17 mouse cellular contexts compared by ENCODE assay signal in the genomic region with DNA sequence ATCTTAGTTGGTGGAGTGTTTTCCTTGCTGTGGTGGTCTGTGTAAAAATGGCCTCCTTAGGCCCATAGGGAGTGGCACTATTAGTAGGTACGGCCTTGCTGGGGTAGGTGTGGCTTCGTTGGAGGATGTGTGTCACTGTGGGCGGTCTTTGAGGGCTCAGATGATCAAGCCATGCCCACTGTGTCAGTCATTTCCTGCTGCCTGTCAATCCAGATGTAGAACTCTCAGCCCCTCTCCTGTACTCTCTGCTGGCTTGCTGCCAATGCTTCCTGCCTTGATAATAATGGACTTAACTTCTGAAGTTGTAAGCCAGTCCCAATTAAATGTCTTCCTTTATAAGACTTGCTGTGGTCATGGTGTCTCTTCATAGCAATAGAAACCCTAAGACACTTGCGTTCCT. TPM values are rescaled to one million over a fixed set of nuclear protein-coding genes. Genes with fewer than 3 reads are reported as not detected.
DNase-seq lines count a peak whose midpoint lies in the region; ATAC-seq and TF ChIP-seq lines count a peak whose summit lies in the region.
"Had no signal": no experiment of that assay in that cellular context is flagged by ENCODE, and none has a peak within 500 bp of the region (broad histone marks: within the 10 kb centered on the region; RNA-seq: fewer than 3 reads in every experiment).

No protein-coding gene starts in this region.

- WGBS in embryonic facial prominence, embryonic 12.5 days, result 91% methylated on average over 4 of the region's 4 CpGs
- 93% methylated on average over 4 of the region's 4 CpGs for WGBS in embryonic facial prominence, embryonic 10.5 days
- 89% methylated on average over 4 of the region's 4 CpGs for WGBS in lung, embryonic 16.5 days

- no peak for TF ChIP-seq EP300 in MEL (IDR thresholded peaks at IDR 0.05; ENCODE audit: low read depth in 1 of 2, low read length in 2 of 2)

- H3K4me2 ChIP-seq in embryonic facial prominence, embryonic 12.5 days (replicated peaks), result no peak overlapping the region
- H3K4me2 ChIP-seq in lung, embryonic 16.5 days (ENCODE audit: low read depth, low read length), result no peak overlapping the region
- H3K4me2 ChIP-seq: forebrain, embryonic 13.5 days; heart, embryonic 12.5 days; hindbrain, embryonic 14.5 days had no signal

- H3K9me3 ChIP-seq in embryonic facial prominence, embryonic 12.5 days, result no peaks in the 10 kb centered on the region
- H3K9me3 ChIP-seq in embryonic facial prominence, embryonic 10.5 days, result 0 out of 2 replicates have a peak, but pooled peaks cover 3% of the 10 kb centered on the region
- H3K9me3 ChIP-seq in lung, embryonic 16.5 days (ENCODE audit: control insufficient read depth, low read length), result no peaks in the 10 kb centered on the region
- H3K9me3 ChIP-seq in MEL (replicated peaks; ENCODE audit: insufficient read depth, low read length), result no peaks in the 10 kb centered on the region
- H3K9me3 ChIP-seq: forebrain, embryonic 13.5 days had no signal

- no peaks in the 10 kb centered on the region for H3K4me1 ChIP-seq in embryonic facial prominence, embryonic 12.5 days
- no peaks in the 10 kb centered on the region; the same call in 1 of the 2 replicates for H3K4me1 ChIP-seq in embryonic facial prominence, embryonic 10.5 days
- H3K4me1 ChIP-seq in lung, embryonic 16.5 days (replicated peaks; ENCODE audit: control insufficient read depth, insufficient read depth, low read length), result no peaks in the 10 kb centered on the region
- no peaks in the 10 kb centered on the region for H3K4me1 ChIP-seq in MEL (ENCODE audit: control insufficient read depth in 1 of 2, insufficient read depth in 2 of 2, low read length in 2 of 2)
- H3K4me1 ChIP-seq: forebrain, embryonic 13.5 days had no signal

- H3K27ac ChIP-seq in embryonic facial prominence, embryonic 12.5 days, result no peak overlapping the region
- no peak overlapping the region for H3K27ac ChIP-seq in embryonic facial prominence, embryonic 10.5 days (replicated peaks)
- no peak overlapping the region for H3K27ac ChIP-seq in lung, embryonic 16.5 days (ENCODE audit: low read length)
- no peak overlapping the region for H3K27ac ChIP-seq in MEL (ENCODE audit: control insufficient read depth, low read depth, low read length)
- H3K27ac ChIP-seq: forebrain, embryonic 13.5 days; hindbrain, embryonic 10.5 days; hindbrain, embryonic 14.5 days had no signal

- H3K27me3 ChIP-seq in embryonic facial prominence, embryonic 12.5 days, result no peaks in the 10 kb centered on the region
- peaks cover 19% of the 10 kb centered on the region for H3K27me3 ChIP-seq in embryonic facial prominence, embryonic 10.5 days (replicated peaks; ENCODE audit: low read depth, poor library complexity, severe bottlenecking)
- no peaks in the 10 kb centered on the region for H3K27me3 ChIP-seq in lung, embryonic 16.5 days (ENCODE audit: control insufficient read depth, insufficient read depth, low read depth, low read length)
- H3K27me3 ChIP-seq in MEL (ENCODE audit: control insufficient read depth in 1 of 2, insufficient read depth in 2 of 2, low read length in 2 of 2), result 0 out of 4 replicates have a peak, but pooled peaks cover 0 to 2% of the 10 kb centered on the region in 2 experiments
- H3K27me3 ChIP-seq: forebrain, embryonic 13.5 days; heart, embryonic 12.5 days had no signal

- DNase-seq in embryonic facial prominence, embryonic 10.5 days (ENCODE audit: low spot score), result no peak
- DNase-seq in lung, postnatal 14 days, result no peak
- peak; percentile 25 for DNase-seq in MEL (ENCODE audit: low read depth, low spot score)
- DNase-seq in cerebellum, adult 11-12 months, result no peak
- DNase-seq in ovary, postnatal 10 days (ENCODE audit: low spot score), result no peak
- DNase-seq: adrenal gland, postnatal 10 days; cerebellum, adult 18-20 months; cerebellum, adult 9-11 months; forebrain, postnatal 0 days; gastrocnemius, postnatal 14 days had no signal

- TF ChIP-seq RAD21 in MEL (IDR thresholded peaks at IDR 0.05; ENCODE audit: low read depth, low read length), result no peak

- no peak for TF ChIP-seq CTCF in MEL (IDR thresholded peaks at IDR 0.05 in 2 of 3, conservative IDR thresholded peaks at IDR 0.05 in 1 of 3; ENCODE audit: control insufficient read depth in 1 of 3, insufficient read depth in 1 of 3, low read depth in 2 of 3, low read length in 3 of 3, poor library complexity in 1 of 3, severe bottlenecking in 1 of 3)

- H3K79me2 ChIP-seq in MEL (ENCODE audit: control insufficient read depth, insufficient read depth, low read length, poor library complexity), result no peaks in the 10 kb centered on the region

- H3K4me3 ChIP-seq in embryonic facial prominence, embryonic 12.5 days, result no peak overlapping the region
- no peak overlapping the region for H3K4me3 ChIP-seq in embryonic facial prominence, embryonic 10.5 days
- no peak overlapping the region for H3K4me3 ChIP-seq in lung, embryonic 16.5 days (ENCODE audit: low read length)
- no peak overlapping the region for H3K4me3 ChIP-seq in MEL (ENCODE audit: control insufficient read depth in 1 of 2, insufficient read depth in 1 of 2, low read depth in 2 of 2, low read length in 2 of 2)
- H3K4me3 ChIP-seq: forebrain, embryonic 13.5 days; heart, embryonic 12.5 days; hindbrain, embryonic 10.5 days had no signal

- TF ChIP-seq POLR2A in MEL (IDR thresholded peaks at IDR 0.05; ENCODE audit: control insufficient read depth in 1 of 2, insufficient read depth in 1 of 2, low read depth in 1 of 2, low read length in 2 of 2, poor library complexity in 1 of 2), result no peak

- ATAC-seq in embryonic facial prominence, embryonic 12.5 days (ENCODE audit: insufficient number of reproducible peaks, insufficient read depth, low FRiP score, low TSS enrichment), result 0 out of 2 replicates have a peak, but pooled peaks have one; percentile 41
- 0 out of 2 replicates have a peak, but pooled peaks have one; percentile 17 for ATAC-seq in lung, embryonic 16.5 days (ENCODE audit: low read depth)
- ATAC-seq: forebrain, embryonic 13.5 days; forebrain, postnatal 0 days; intestine, postnatal 0 days had no signal

- no peak overlapping the region for H3K9ac ChIP-seq in embryonic facial prominence, embryonic 12.5 days
- H3K9ac ChIP-seq in lung, embryonic 16.5 days (ENCODE audit: low read length), result no peak overlapping the region
- H3K9ac ChIP-seq in MEL (ENCODE audit: control insufficient read depth, low read depth, low read length, poor library complexity, severe bottlenecking), result no peak overlapping the region
- H3K9ac ChIP-seq: forebrain, embryonic 13.5 days; forebrain, postnatal 0 days; heart, embryonic 12.5 days; hindbrain, embryonic 14.5 days had no signal

- H3K36me3 ChIP-seq in embryonic facial prominence, embryonic 12.5 days, result no peaks in the 10 kb centered on the region
- no peaks in the 10 kb centered on the region for H3K36me3 ChIP-seq in embryonic facial prominence, embryonic 10.5 days (replicated peaks)
- no peaks in the 10 kb centered on the region for H3K36me3 ChIP-seq in lung, embryonic 16.5 days (ENCODE audit: control insufficient read depth, insufficient read depth, low read length)
- no peaks in the 10 kb centered on the region for H3K36me3 ChIP-seq in MEL (ENCODE audit: control insufficient read depth in 1 of 2, insufficient read depth in 2 of 2, low read length in 2 of 2)
- H3K36me3 ChIP-seq: hindbrain, embryonic 10.5 days had no signal

TF ChIP-seq in MEL, 35 proteins besides CTCF, POLR2A, EP300 and RAD21:
- TF ChIP-seq USF1 (IDR thresholded peaks at IDR 0.05; ENCODE audit: low read depth, low read length) (no peak), POLR2AphosphoS2 (IDR thresholded peaks at IDR 0.05; ENCODE audit: low read length) (no peak), ELF1 (IDR thresholded peaks at IDR 0.05; ENCODE audit: low read depth, low read length) (no peak), TBP (IDR thresholded peaks at IDR 0.05; ENCODE audit: low read depth, low read length) (no peak), USF2 (IDR thresholded peaks at IDR 0.05; ENCODE audit: borderline replicate concordance in 1 of 2, insufficient read depth in 1 of 2, low read depth in 1 of 2, low read length in 2 of 2) (no peak), SIN3A (IDR thresholded peaks at IDR 0.05; ENCODE audit: low read length) (no peak), MYC (IDR thresholded peaks at IDR 0.05; ENCODE audit: low read depth, low read length) (no peak)

RNA-seq across cellular contexts. Expression of gene Nudt4, which starts 25.2 kb away (rescaled TPM):
- 118 and 122 TPM in 2 replicates for polyA plus RNA-seq in embryonic facial prominence, embryonic 12.5 days (2016; fragmentation: Nextera tagmentation; extraction: Ambion mirVana)
- 79.4 and 82.9 TPM in 2 replicates for polyA plus RNA-seq in embryonic facial prominence, embryonic 10.5 days (2016; fragmentation: Nextera tagmentation; extraction: Ambion mirVana)
- polyA plus RNA-seq in lung, embryonic 16.5 days (2015; fragmentation: Nextera tagmentation; extraction: Ambion mirVana), result 55.1 and 59.3 TPM in 2 replicates
- total RNA-seq in MEL (2012; rRNA removed), result 21.1 and 26.6 TPM in 2 replicates
- polyA plus RNA-seq in MEL (2012; ENCODE audit: insufficient read depth in 1 of 2, insufficient read length in 2 of 2, low read depth in 1 of 2, low replicate concordance in 2 of 2, missing spikeins in 1 of 2), result 10 to 100 TPM in 1 of 2 experiments, not detected in 1; 35.7 TPM
